ENCODE assay signal across 12 mouse cellular contexts in the genomic region with DNA sequence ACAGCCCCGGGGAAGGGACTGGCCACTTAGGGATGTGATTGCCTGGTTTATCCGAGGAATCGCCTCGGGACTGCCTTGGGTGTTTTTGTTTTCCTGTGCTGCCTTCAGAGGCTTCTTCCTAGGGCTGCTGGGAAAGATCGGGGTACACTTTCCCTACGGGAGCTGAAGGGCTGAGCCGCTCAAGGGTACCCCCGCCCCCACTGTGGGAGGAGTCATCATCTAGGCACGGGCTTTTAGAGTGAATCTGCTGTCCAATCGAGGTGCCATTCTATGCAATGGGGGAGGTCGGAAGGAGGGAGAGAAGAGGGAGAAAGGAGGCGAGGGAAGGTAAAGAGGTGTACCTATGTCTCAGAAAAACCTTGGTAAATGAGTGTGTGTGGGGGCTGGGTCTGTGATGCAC. TPM values are rescaled to one million over a fixed set of nuclear protein-coding genes. Genes with fewer than 3 reads are reported as not detected.
DNase-seq lines count a peak whose midpoint lies in the region; ATAC-seq lines count a peak whose summit lies in the region.
"Had no signal": no experiment of that assay in that cellular context is flagged by ENCODE, and none has a peak within 500 bp of the region (broad histone marks: within the 10 kb centered on the region; RNA-seq: fewer than 3 reads in every experiment).

No protein-coding gene starts in this region.

- peak overlapping the region; percentile 18 for H3K4me3 ChIP-seq in forebrain, embryonic 11.5 days (ENCODE audit: low read depth, low read length)
- peak overlapping the region; percentile 10; the same call in 1 of the 2 replicates for H3K4me3 ChIP-seq in limb, embryonic 10.5 days
- H3K4me3 ChIP-seq in neural tube, embryonic 15.5 days (replicated peaks): peak overlapping the region; percentile 50
- H3K4me3 ChIP-seq: erythroblast, embryonic 14.5 days had no signal

- peak overlapping the region; percentile 32; the same call in 1 of the 2 replicates for H3K4me2 ChIP-seq in forebrain, embryonic 11.5 days (ENCODE audit: low read depth, low read length, severe bottlenecking)
- peak overlapping the region; percentile 55 for H3K4me2 ChIP-seq in neural tube, embryonic 15.5 days

- intact Hi-C loops in left cerebral cortex, postnatal 4 days (cut with DNase I): no loop called here

- WGBS in forebrain, embryonic 11.5 days: 0% methylated on average over 12 of the region's 12 CpGs
- WGBS in limb, embryonic 10.5 days: 1% methylated on average over 12 of the region's 12 CpGs
- WGBS in neural tube, embryonic 15.5 days: under 1% methylated on average over 12 of the region's 12 CpGs

- peak overlapping the region; percentile 29 for H3K9ac ChIP-seq in forebrain, embryonic 11.5 days (ENCODE audit: low read length)
- peak overlapping the region; percentile 31 for H3K9ac ChIP-seq in neural tube, embryonic 15.5 days (replicated peaks)

- peaks cover 9% of the 10 kb centered on the region for H3K4me1 ChIP-seq in forebrain, embryonic 11.5 days (replicated peaks; ENCODE audit: control insufficient read depth, insufficient read depth, low read length)
- H3K4me1 ChIP-seq in limb, embryonic 10.5 days: peaks cover 27% of the 10 kb centered on the region
- peaks cover 32% of the 10 kb centered on the region for H3K4me1 ChIP-seq in neural tube, embryonic 15.5 days

- peak; percentile 18 for DNase-seq in left cerebral cortex, postnatal 4 days
- DNase-seq in left cerebral cortex, adult 18-20 months (ENCODE audit: low spot score in 2 of 2): no peak
- DNase-seq in forebrain, embryonic 11.5 days (ENCODE audit: low spot score): no peak
- DNase-seq in limb, embryonic 10.5 days (ENCODE audit: low spot score): no peak
- no peak for DNase-seq in layer of hippocampus, adult 18-20 months (ENCODE audit: low spot score in 2 of 2)
- no peak for DNase-seq in frontal cortex, postnatal 36 days (ENCODE audit: low spot score in 2 of 2)
- no peak for DNase-seq in heart, adult 18-20 months
- DNase-seq: lung, postnatal 10 days had no signal

- peaks cover 67% of the 10 kb centered on the region for H3K27me3 ChIP-seq in forebrain, embryonic 11.5 days (ENCODE audit: control insufficient read depth, insufficient read depth, low read length)
- H3K27me3 ChIP-seq in limb, embryonic 10.5 days (ENCODE audit: low read depth, poor library complexity, severe bottlenecking): peaks cover 100% of the 10 kb centered on the region
- H3K27me3 ChIP-seq in neural tube, embryonic 15.5 days (replicated peaks): peaks cover 86% of the 10 kb centered on the region

- H3K36me3 ChIP-seq in forebrain, embryonic 11.5 days (ENCODE audit: control insufficient read depth, insufficient read depth, low read length): no peaks in the 10 kb centered on the region
- no peaks in the 10 kb centered on the region for H3K36me3 ChIP-seq in limb, embryonic 10.5 days
- H3K36me3 ChIP-seq in neural tube, embryonic 15.5 days: no peaks in the 10 kb centered on the region

- H3K9me3 ChIP-seq in forebrain, embryonic 11.5 days (ENCODE audit: control insufficient read depth, low read length): no peaks in the 10 kb centered on the region
- H3K9me3 ChIP-seq in limb, embryonic 10.5 days (replicated peaks): no peaks in the 10 kb centered on the region
- H3K9me3 ChIP-seq in neural tube, embryonic 15.5 days (replicated peaks): no peaks in the 10 kb centered on the region

- no peak for ATAC-seq in forebrain, embryonic 11.5 days (replicated peaks; ENCODE audit: low FRiP score)
- ATAC-seq in neural tube, embryonic 15.5 days (ENCODE audit: low FRiP score): peak; percentile 75

- H3K27ac ChIP-seq in forebrain, embryonic 11.5 days (ENCODE audit: low read depth, low read length): no peak overlapping the region
- no peak overlapping the region for H3K27ac ChIP-seq in limb, embryonic 10.5 days
- peak overlapping the region; percentile 72 for H3K27ac ChIP-seq in neural tube, embryonic 15.5 days (replicated peaks)
- H3K27ac ChIP-seq: kidney, postnatal 0 days had no signal

RNA-seq across cellular contexts. Expression of a gene that starts 5.7 kb away (rescaled TPM):
- 10 to 100 TPM; 41.8 to 59.9 TPM for total RNA-seq in left cerebral cortex, postnatal 4 days (2021)
- 100 to 1,000 TPM in 1 of 2 experiments, 10 to 100 TPM in 1; 99.3 to 102 TPM for total RNA-seq in left cerebral cortex, adult 18-20 months (2021)
- polyA plus RNA-seq in forebrain, embryonic 11.5 days (2014; fragmentation: Nextera tagmentation; extraction: Ambion mirVana): 1.9 and 2.5 TPM in 2 replicates
- polyA plus RNA-seq in limb, embryonic 10.5 days (2016; fragmentation: Nextera tagmentation; extraction: Ambion mirVana): not detected in 2 replicates
- polyA plus RNA-seq in neural tube, embryonic 15.5 days (2015; fragmentation: Nextera tagmentation; extraction: Ambion mirVana): 9.7 and 11.1 TPM in 2 replicates
- total RNA-seq in layer of hippocampus, adult 18-20 months (2021): 10 to 100 TPM; 71.2 to 76.5 TPM
- total RNA-seq in heart, adult 18-20 months (2021): not detected
- polyA plus RNA-seq: erythroblast, embryonic 14.5 days; heart, embryonic 14.5 days; kidney, postnatal 0 days had no signal

RNA-seq across cellular contexts. Expression of a gene that starts 8.4 kb away (rescaled TPM):
- total RNA-seq in left cerebral cortex, postnatal 4 days (2021): 10 to 100 TPM; 14.3 to 15.5 TPM
- 10 to 100 TPM; 11.3 to 12.1 TPM for total RNA-seq in left cerebral cortex, adult 18-20 months (2021)
- 20.6 and 20.7 TPM in 2 replicates for polyA plus RNA-seq in forebrain, embryonic 11.5 days (2014; fragmentation: Nextera tagmentation; extraction: Ambion mirVana)
- polyA plus RNA-seq in limb, embryonic 10.5 days (2016; fragmentation: Nextera tagmentation; extraction: Ambion mirVana): 13.8 and 16.2 TPM in 2 replicates
- 11.4 TPM in 2 replicates for polyA plus RNA-seq in neural tube, embryonic 15.5 days (2015; fragmentation: Nextera tagmentation; extraction: Ambion mirVana)
- total RNA-seq in layer of hippocampus, adult 18-20 months (2021): 10 to 100 TPM; 10.3 to 12.7 TPM
- total RNA-seq in heart, adult 18-20 months (2021): 1 to 10 TPM; 5.0 to 5.8 TPM

RNA-seq across cellular contexts. Expression of a gene that starts 48.9 kb away (rescaled TPM):
- total RNA-seq in left cerebral cortex, postnatal 4 days (2021): 10 to 100 TPM; 50.2 to 51.0 TPM
- 100 to 1,000 TPM; 124 to 132 TPM for total RNA-seq in left cerebral cortex, adult 18-20 months (2021)
- polyA plus RNA-seq in forebrain, embryonic 11.5 days (2014; fragmentation: Nextera tagmentation; extraction: Ambion mirVana): 2.8 TPM in 2 replicates
- polyA plus RNA-seq in limb, embryonic 10.5 days (2016; fragmentation: Nextera tagmentation; extraction: Ambion mirVana): 4.4 TPM in 2 replicates
- 25.3 and 26.6 TPM in 2 replicates for polyA plus RNA-seq in neural tube, embryonic 15.5 days (2015; fragmentation: Nextera tagmentation; extraction: Ambion mirVana)
- total RNA-seq in layer of hippocampus, adult 18-20 months (2021): 100 to 1,000 TPM; 141 to 144 TPM
- total RNA-seq in heart, adult 18-20 months (2021): 10 to 100 TPM; 11.6 to 16.1 TPM

Comparison
In these comparisons a context has a peak if more than half of its experiments do, and no peak if none do; other contexts are left out.
1. RNA of a gene that starts 5.7 kb away (total RNA-seq): 99.3 to 102 TPM in left cerebral cortex, adult 18-20 months, 71.2 to 76.5 TPM in layer of hippocampus, adult 18-20 months and 41.8 to 59.9 TPM in left cerebral cortex, postnatal 4 days; not detected in heart, adult 18-20 months; every median in the first group is over 10 times any median in the second.
2. Peak in every context shown above with its lines, with median percentiles within 50 percentile points of each other: H3K4me3 ChIP-seq.